Mouse (Mus musculus): ENCODE data around the gene Cables2.

Cables2 gene

GRCm38 (mm10) chr2:180257001-180257521 is 16.2 kb downstream of the Cables2 start, which contains the start of gene Rps21:
Gene Rps21, plus strand, starts transcription at chr2:180257377.
- in situ Hi-C loops (cut with MboI, MseI), result loop anchor here (5.0 to 10.0 kb wide), 3 partner anchors 212 to 332 kb away; partner anchors contain the start of genes Psma7 (in 1 of the 2) and Ss18l1 (in 1 of the 2)

GRCm38 (mm10) chr2:180256296-180257000 is 16.8 kb downstream of the Cables2 start:
- in situ Hi-C loops (cut with MboI, MseI), result loop anchor here (5.0 to 10.0 kb wide), 3 partner anchors 212 to 332 kb away; partner anchors contain the start of genes Psma7 (in 1 of the 2) and Ss18l1 (in 1 of the 2)

GRCm38 (mm10) chr2:180255701-180256100 is 17.6 kb downstream of the Cables2 start:
- in situ Hi-C loops (cut with MboI, MseI), result loop anchor here (5.0 to 10.0 kb wide), 3 partner anchors 211 to 331 kb away; partner anchors contain the start of genes Psma7 (in 1 of the 2) and Ss18l1 (in 1 of the 2)

DNA sequence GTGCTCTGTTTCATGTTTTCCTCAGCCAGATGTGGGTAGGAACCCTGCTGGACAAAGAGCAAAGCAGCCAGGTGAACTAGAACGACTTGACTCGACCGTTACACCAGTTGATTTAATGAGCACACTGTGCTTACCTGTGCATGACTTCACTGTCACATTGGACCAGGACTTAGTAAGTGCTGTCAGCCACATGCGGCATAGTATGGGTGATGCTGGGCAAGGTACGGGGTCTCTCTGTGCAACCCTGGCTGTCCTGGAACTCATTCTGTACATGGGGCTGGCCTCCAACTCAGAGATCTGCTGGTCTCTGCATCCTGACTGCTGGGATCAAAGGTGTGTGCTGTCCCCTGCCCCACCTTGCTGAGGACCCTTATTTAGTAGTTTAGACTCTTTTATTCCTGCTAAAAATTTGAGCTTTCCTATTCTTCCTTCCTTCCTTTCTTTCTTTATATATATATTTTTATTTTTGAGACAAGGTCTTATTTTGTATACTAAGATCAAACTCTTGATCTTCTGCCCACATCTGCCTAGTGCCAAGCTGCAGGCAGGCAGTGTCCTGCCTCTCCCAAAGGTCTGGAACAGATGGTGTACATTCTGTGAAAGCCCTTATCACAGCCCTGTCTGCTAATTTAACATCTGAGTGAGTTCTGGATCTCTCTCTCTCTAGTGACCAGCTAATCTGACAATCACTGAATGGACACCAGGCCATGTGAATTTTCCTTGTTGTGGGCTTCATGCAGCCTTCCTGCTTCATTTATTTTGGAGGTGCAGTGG is 18.7 kb downstream of the Cables2 start:
- in situ Hi-C loops (cut with MboI, MseI), result loop anchor here (5.0 to 10.0 kb wide), 4 partner anchors 72 to 330 kb away; partner anchors contain the start of genes Psma7 (in 1 of the 2) and Ss18l1 (in 1 of the 2)

- in situ Hi-C loops (cut with MboI, MseI), result loop anchor here (5.0 to 10.0 kb wide), 3 partner anchors 70 to 327 kb away; partner anchors contain the start of genes Psma7 (in 1 of the 2) and Ss18l1 (in 1 of the 2)
Observed at GRCm38 (mm10) chr2:180251838-180252237, 21.5 kb downstream of the Cables2 start.

DNA sequence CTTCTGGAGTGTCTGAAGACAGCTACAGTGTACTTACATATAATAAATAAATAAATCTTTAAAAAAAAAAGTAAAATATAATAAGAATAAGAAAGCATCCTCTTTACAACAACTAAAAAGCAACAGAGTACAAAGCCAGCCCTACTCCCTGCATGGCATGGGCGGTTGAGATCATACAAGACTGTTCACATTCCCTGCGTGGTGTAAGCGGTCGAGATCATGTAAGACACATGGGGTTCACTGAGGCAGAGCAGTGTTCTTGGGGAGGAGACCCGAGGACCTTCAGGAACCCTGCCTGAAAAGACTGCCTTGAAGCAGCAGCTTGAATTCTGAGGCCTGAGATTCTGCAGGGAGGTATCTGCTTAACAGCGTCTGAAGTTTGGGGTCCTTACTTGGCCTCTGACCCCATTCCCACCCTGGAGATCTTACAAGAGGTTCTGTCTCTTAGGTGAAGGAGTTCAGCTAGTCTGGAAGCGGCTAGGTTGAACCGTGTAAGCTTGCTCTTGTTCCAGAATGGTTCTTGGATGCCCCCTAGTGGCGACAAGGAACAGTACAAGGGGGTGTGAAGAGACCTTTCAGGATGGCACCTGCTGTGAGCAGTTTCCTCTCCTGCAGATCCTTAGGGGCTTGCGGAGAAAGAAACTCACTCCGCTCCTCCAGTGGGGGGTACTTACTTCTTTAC is 22.2 kb downstream of the Cables2 start:
- in situ Hi-C loops (cut with MboI, MseI), result loop anchor here (5.0 to 10.0 kb wide), 3 partner anchors 69 to 326 kb away; partner anchors contain the start of genes Psma7 (in 1 of the 2) and Ss18l1 (in 1 of the 2)

DNA sequence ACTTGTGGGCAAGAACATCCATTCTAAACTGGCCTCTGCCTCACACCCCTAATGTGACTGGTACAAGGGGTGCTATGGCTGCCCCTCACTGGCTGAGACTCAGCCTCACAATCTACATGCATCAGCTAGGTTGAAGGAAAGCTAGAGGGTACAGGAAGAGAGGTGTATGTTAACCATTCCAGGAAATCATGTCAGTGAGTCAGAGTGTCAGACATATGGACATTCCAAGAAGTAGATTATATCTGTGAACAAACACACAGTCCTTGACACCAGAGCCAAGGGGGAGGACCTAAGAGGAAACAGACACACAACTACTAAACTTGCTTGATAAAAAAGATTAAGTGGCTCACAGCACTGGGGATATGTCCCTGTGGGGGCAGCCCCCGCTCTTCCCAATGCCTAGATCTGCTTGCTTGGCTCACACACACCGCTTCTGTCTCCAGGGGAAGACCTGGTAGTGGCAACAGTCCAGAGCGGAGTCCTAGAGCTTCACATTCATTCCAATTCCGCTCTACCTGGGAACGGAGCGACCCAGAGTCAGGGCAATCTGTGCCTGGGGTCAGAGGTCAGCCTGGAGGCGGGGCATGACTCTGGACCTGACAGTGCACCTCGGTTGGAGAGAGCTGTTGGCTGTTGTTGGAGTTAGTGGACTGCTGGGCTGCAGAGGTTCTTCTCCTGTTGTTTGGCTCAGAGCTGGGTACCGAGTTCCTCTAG is 24.2 kb downstream of the Cables2 start:
- in situ Hi-C loops (cut with MboI, MseI), result no loop called here

DNA sequence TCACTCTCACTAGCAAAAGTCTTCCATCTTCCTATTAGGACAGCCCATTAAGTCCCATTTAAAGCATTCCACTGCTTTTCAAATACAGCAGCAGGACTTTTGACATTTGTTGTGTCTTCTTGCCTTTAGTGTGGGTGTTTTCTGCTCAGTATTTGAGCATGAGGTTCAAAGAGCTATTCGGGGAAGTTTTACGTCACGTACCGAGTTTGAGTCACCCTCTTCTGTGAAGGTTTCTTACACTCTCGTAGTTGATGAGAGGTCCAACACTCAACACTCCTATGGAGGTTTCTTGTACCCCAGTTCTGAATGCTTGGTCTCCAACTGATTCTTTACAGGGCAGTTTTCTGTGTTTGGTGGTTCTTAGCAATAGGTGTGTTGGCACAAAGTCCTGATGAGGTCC is 25.4 kb downstream of the Cables2 start:
- in situ Hi-C loops (cut with MboI, MseI), result no loop called here

DNA sequence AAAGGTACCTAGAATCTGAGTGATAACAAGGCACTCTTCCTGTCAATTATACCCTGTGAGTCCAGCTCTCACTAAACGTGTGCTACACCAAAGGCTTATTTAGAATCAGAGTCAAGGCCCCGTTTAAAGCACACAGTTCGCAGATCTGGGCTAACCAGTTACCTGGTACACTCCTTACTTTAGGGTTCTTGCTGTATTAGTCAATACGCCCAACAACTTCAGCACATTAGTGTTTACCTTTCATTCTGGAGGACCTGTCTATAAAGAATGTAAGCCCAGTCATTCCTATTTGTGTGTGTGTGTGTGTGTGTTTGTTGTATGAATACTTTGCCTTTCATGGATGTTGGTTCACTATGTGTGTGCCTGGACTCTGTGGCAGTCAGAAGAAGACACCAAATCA is 30.2 kb downstream of the Cables2 start:
- in situ Hi-C loops (cut with MboI, MseI), result no loop called here

GRCm38 (mm10) chr2:180238591-180238990 is 34.7 kb downstream of the Cables2 start:
- in situ Hi-C loops (cut with MboI, MseI), result no loop called here

DNA sequence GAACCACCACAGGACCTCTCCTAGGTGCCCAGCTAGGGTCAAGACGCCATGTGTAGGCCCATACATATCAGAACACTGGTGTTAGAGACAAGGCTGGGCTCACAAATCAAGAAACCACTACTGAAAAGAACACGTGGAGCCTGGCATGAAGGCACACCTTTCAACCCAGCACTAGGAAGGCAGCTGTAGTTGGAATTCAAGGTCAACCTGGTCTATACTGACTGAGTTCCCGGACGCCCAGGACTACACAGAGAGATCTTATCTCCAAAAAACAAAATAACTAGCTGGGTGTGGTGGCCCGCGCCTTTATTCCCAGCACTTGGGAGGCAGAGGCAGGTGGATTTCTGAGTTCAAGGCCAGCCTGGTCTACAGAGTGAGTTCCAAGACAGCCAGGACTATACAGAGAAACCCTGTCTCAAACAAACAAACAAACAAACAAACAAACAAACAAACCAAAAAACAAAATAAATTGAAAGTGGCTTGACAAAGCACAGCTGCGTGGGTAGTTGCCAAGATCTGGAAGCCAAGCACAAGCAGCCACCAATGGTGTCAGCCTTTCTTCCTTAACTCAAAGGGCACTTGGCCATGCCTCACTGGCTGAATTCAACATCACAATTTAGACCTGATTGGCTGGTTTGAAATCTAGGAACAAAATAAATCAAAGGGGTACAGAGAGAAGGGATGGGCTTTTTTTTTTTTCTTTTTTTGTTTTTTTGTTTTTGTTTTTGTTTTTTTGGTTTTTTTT is 35.5 kb downstream of the Cables2 start:
- in situ Hi-C loops (cut with MboI, MseI), result no loop called here

DNA sequence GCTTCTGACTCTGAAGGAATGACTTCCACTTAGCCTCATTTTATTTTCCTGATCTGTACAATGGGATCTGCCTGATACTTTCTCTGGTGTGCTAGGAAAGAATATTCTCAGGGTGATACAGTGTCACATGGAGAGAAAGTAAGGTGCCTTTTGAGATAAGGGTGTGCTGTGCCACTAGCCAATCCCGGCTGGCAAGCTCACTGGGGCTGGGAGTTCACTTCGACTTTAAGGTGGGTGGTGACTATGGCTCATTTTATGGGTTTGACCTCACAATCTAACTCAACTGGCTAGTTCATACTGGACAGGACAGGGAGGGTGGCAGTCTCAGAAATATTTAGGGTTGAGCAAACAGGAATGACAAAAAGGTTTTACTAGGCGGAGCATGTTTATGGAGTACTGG is 36.4 kb downstream of the Cables2 start:
- in situ Hi-C loops (cut with MboI, MseI), result no loop called here

DNA sequence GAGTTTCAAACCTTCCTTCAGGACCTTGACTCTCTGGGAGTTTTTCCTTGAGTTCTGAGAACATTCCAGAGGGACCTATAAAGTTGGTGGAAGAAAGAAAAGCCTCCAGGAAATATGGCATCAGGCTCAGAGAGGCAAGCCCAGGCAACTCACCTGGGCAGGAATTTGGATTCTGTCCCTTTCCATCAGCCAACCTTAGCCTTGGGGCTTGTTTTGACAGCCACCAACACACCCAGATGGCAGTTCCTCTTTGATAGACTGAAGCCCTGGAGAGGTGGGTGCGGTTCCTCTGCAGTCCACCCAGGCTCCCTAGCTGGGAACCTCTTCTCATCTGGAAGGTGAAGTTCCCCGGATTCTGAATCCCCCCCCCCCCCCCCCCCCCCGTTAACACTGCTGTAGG is 36.8 kb downstream of the Cables2 start:
- in situ Hi-C loops (cut with MboI, MseI), result no loop called here

DNA sequence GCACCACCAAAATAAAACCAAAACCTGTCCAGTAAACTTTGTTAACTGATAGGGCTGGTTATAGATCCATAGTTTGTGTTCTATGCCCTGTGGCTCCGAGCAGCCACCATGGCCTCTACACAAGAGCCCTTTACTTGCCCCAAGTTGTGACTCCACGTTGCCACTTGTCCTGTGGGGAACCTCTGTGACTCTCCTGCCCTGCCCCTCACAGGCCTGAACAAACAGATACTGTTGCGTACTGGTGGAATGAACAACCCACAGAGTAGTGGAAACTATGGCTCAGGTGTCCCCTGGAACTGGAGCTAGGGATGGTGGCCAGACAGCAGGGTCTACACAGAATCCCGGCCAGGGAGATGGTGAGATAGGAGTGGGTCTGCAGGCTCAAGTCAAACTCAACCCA is 37.5 kb downstream of the Cables2 start:
- in situ Hi-C loops (cut with MboI, MseI), result no loop called here

DNA sequence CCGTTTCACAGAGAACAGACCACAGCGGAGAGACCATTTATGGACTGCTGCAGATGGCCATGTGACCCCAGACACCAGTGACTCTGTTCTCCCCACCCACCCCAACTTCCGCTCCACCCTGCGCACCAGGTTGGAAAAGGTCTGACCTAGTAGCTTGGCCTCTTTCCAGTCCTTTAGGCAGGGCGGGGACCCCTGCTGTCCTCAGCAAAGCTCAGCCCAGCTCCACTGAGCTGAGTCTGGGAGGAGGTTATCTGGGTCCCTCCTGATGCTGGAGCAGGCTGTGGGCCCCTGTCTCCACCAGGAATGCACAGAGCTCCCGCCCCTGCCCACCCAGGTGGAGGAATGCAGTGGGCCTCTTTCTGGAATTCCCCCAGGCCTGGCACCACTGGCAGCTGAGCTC is 38.3 kb downstream of the Cables2 start:
- in situ Hi-C loops (cut with MboI, MseI), result no loop called here

- in situ Hi-C loops (cut with MboI, MseI), result no loop called here
Observed at GRCm38 (mm10) chr2:180234353-180234752, 38.9 kb downstream of the Cables2 start.

GRCm38 (mm10) chr2:180233101-180233904 is 40.0 kb downstream of the Cables2 start:
- in situ Hi-C loops (cut with MboI, MseI), result no loop called here

DNA sequence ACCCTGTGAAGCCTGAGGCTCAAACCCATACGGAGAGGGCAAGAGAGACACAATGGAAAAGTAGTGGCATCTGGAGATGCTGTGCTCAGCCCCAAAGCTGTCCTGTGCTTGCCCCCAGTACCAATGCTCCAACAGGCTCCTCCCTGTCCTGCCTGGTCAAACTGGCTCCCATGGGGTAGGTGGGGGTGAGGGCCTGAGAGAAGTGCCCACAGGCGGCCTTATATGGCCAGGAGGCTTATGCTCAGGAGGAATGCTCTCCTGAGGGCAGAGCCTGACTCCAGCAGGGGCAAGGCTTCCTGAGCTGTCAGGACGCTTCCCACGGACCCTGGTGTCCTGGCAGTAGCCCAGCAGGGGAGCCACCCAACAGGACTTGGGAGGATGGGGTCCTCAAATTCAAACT is 42.8 kb downstream of the Cables2 start:
- in situ Hi-C loops (cut with MboI, MseI), result no loop called here

DNA sequence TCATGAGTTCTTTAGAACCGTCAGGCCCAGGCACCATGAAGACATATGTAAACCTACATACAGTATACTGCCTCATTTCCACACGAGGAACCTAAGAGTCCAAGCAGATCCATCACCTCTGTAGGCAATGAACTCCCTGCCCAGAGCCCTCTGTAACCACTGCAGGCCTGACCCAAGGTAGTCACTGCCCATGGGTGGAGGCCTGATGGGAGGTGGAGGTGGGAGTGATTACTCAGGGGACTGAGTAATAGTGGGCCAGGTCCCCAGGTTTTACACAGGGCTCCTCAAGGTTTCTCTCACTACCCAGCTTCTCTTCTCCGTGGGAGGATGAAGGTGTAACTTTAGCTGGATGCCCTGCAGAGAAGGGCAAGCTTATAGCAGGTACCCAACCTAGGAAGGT is 44.2 kb downstream of the Cables2 start:
- in situ Hi-C loops (cut with MboI, MseI), result loop anchor here in 1 of 2 experiments (10.0 kb wide), 1 partner anchor 814 kb away; no protein-coding TSS in a partner anchor

Measured in T-helper 17 cell (primary cell).